Mouse (Mus musculus): ENCODE results near the gene Tas2r137.
A peak's percentile ranks its signal among the peaks of the same experiment; 100 is the strongest.

Tas2r137 gene

GRCm38 (mm10) chr6:40490933-40491332, at the start of gene Tas2r137:
Tas2r137 (plus strand) TSS chr6:40491233.
- DNase-seq (ENCODE audit: low spot score in 2 of 2), result no peak

GRCm38 (mm10) chr6:40441276-40441675, 49.8 kb upstream of the Tas2r137 start:
- DNase-seq (ENCODE audit: low spot score in 2 of 2), result no peak

GRCm38 (mm10) chr6:40441755-40442154, 49.3 kb upstream of the Tas2r137 start:
- DNase-seq (ENCODE audit: low spot score in 2 of 2), result no peak

- no peak for DNase-seq (ENCODE audit: low spot score in 2 of 2)
These were observed 47.6 kb upstream of the Tas2r137 start for GRCm38 (mm10) chr6:40443281-40443928.

GRCm38 (mm10) chr6:40448626-40449025, 42.4 kb upstream of the Tas2r137 start:
- no peak for DNase-seq (ENCODE audit: low spot score in 2 of 2)

GRCm38 (mm10) chr6:40454436-40455041, 36.5 kb upstream of the Tas2r137 start:
- DNase-seq (ENCODE audit: low spot score in 2 of 2), result peak in 1 of 2 experiments; percentile 17

DNA sequence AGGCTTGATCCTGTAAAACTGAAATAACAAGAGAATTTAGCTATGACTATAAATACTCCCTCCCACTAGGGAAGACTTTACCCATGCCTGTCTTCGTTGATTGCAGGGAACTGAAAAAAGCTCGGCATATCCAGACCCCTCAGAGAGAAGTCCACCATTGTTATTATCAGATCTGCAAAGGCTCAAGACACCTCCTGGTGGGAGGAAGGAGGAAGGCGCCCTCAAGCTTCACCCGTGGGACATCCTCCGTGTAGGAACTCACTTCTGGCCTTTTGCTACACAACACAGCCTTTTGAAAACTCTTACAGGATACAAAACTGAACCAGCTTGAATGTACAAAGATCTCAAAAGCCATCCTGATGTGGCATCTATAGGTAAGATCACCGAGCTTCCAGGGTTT, 25.3 kb upstream of the Tas2r137 start:
- DNase-seq (ENCODE audit: low spot score in 2 of 2), result no peak

DNA sequence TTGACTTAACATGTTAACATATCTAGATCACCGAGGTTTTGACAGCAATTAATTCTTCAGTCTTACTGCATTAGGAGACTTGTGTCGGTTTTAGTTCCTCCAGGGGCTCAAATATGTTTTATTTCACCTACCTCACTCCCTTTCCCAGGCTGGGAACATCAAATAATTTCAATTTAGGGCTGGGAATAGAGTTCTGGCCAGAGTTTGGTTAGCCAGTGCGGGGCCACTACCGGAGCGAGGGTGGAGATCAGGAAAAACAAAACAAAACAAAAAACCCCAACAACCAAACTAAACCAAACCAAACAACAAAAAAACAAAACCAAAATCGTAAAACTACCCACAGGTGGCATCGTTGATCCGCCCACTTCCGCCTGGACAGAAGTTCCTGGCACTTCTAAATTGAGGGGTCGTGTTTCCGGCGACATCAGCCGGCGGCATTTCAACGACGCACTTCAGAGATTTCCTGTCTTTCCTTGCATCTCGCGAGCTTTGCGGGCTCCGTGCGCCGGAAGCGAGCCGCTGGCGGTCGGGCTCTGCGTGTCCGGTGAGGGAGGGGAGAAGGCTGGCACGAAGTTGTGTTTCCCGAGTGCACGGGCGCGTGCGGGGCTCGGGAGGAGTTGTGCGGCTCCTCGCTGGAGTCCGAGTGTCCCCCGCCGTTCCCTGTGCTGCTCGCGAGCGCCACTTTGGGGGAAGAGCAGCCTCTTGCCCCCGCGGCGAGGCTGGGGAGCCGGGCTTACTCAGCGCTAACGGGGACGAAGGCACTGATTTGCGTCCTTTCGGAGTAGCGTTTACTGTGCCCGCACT, 19.9 kb upstream of the Tas2r137 start, which contains the start of gene Ssbp1:
Gene Ssbp1, plus strand, starts transcription at position 437 of the 804 bp plus-strand sequence.
- DNase-seq (ENCODE audit: low spot score in 2 of 2), result peak; percentile 91 to 93

DNA sequence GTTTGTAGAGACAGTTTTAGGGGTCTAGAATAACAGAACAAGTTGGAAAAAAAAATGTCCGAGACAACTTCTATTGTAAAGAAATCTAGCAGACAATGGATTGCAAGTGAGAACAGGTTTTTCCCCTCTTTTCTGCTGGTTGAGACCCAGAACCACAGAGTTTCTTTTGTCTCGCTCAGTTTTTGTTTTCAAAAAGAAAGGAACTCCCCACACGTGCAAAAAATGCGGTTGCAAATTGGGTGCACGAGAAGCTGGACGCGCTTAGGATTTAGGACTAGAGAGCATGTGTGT, 19.4 kb upstream of the Tas2r137 start:
- no peak for DNase-seq (ENCODE audit: low spot score in 2 of 2)

- peak in 1 of 2 experiments; percentile 18 for DNase-seq (ENCODE audit: low spot score in 2 of 2)
These were observed 14.9 kb upstream of the Tas2r137 start for GRCm38 (mm10) chr6:40476132-40476531.

DNA sequence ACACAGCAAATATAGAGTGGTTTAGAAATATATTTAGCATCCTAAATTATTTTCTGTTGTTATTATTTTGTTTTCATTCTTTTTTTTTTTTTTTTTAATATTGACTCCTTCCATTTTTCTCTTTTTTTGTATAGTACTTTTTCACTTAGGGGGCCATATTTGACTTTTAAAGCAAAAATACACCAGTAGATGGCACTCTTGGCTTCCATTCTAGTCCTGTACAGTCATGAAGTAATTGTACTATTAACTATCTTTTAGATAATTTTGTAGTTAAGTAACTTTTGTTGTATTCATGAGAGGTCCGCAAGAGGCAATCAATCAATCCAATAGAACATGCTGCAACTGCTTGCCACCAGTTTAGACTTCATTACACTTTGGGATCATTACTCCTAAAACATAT, 11.3 kb upstream of the Tas2r137 start:
- DNase-seq (ENCODE audit: low spot score in 2 of 2), result no peak

- DNase-seq (ENCODE audit: low spot score in 2 of 2), result no peak
These were observed 8.7 kb upstream of the Tas2r137 start for GRCm38 (mm10) chr6:40482318-40482717.

DNA sequence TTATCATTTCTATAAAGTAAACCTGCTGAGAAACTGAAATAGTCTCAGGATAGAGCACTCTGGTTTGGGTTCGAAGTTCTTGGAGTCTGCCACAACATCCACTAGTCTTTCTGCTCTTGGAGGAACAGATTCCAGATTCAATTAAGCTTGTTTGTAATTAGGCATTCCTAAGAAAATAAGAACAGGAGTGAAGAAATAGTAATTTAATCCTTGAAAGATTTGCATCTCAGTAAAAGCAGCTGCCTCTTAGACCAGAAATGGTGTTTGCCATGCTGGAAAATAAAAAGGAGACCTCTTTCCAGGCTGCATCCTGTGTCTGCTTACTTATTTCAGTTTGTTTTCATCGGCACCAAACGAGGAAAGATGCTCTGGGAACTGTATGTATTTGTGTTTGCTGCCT, 2.2 kb downstream of the Tas2r137 start, which contains the start of gene Tas2r108:
Gene Tas2r108, plus strand, starts transcription at position 301 of the 400 bp plus-strand sequence.
- no peak for DNase-seq (ENCODE audit: low spot score in 2 of 2)

GRCm38 (mm10) chr6:40519408-40519807, 28.4 kb downstream of the Tas2r137 start, which contains the start of gene Prss37:
Prss37 (minus strand) TSS chr6:40519508.
- DNase-seq (ENCODE audit: low spot score in 2 of 2), result no peak

Measured in natural killer cell, adult 2 months (primary cell).